Mouse (Mus musculus): ENCODE data around the gene Zfp746.
"Not testable (repeated sequence)": the region's sequence is repeated elsewhere in the genome, so short reads cannot be mapped to it uniquely, and the experiment has no call there.

The Zfp746 gene

DNA sequence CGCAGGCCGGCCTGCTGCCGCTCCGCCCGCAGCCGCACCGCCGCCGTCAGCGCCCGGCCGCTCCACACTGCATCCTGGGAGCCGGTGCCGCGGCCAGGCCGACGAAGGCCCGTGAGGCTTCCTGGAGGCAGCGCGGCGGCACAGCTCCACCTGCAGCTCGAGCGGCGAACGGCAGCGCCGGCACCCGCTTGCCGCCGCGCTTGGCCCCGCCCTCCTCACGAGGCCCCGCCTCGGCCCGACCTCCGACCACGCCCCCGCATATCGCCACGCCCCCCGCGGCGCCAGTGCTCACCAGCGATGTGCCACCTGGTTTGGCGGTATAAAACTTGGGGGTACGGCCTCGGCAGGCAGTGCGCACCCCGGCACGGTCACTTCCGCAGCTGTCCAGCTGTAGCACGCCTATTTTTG, at the start of gene Zfp746:
Gene Zfp746, minus strand, starts transcription at position 123 of the 408 bp plus-strand sequence.
- DNase-seq: peak; percentile 90

- DNase-seq: not testable (repeated sequence)
These were observed 34.7 kb upstream of the Zfp746 start for GRCm38 (mm10) chr6:48121092-48121491.

DNA sequence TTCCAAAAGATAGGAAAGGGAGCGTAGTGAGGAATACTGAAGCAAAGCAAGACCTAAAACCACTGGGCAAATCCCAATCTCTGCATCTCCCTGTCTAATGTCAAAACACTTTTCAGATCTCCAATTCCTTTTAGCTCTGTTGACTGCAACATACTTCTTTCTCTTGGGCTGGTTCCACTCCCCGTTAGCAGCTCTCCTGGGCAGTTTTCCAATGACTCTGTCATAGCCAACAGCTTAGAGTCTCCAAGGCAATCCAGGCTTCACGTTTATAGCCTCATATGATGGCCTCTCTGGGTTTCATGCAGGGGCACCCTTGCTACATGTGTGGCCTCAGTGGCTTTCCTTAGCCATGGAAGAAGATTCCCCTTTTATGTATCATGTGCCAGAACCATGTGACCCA, 29.6 kb upstream of the Zfp746 start:
- DNase-seq: peak; percentile 17

GRCm38 (mm10) chr6:48086957-48087715, 743 bp upstream of the Zfp746 start:
- DNase-seq: no peak

DNA sequence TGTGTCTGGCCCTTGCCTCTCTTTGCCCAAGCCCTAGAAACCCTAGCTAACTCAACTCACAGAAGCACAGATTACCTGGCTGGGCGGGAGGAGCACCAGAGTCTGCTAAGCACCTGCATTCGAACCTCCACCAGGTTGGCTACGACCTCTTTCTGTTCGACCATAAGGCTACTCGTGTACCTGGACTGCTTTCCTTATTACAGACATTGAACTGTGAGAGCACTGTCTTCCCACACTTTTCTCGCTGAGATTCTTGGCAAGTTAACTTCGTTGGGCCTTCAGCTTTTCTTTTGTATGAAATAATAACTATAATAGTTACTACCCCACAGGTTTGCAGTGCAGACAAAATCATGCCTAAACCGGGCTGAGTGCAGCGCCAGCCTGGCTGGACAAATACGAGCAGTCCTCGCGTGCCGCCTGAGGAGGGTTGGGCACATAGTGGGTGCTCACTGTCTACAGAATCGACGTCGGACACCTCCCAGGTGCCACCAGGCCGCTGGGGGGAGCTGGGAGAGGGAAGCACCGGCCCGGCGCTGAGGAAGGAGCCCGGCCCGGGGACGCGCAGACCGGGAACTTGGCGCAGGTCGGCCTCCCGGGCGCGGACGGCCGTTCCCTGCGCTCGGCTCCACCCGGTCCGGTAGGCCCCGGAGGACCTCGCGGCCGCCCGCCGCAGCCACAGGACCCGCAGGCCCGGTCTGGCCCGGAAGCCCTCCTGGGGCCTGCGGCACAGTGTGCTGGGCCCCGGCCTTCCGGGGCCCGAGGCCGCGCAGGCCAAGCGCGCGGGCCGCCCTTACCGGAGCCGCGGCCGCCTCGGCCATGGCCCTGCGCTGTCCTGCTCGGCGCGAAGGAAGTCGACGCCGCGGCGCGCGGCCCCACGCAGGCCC, 630 bp downstream of the Zfp746 start:
- peak; percentile 75 for DNase-seq

GRCm38 (mm10) chr6:48083733-48084191, 2.6 kb downstream of the Zfp746 start:
- DNase-seq: peak; percentile 28

DNA sequence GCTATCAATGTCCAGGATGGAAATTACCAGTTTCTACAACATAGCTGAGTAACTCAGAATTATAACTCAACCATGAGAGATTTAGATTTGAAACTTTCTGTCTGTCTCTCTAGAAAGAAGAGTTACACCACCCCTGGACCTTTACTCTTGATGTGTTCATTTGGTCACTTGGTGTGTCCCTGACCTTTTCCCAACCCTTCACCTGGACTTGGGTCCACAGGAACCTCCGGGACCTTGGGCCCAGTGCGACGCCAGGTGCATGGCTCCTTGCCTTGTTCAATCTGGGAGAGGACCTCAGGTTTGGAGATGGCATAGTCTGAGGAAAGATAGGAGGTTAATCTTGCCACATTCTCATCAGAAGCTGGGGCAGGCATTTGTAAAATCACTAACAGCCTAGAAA, 4.4 kb downstream of the Zfp746 start:
- DNase-seq: no peak

GRCm38 (mm10) chr6:48081021-48081420, 5.4 kb downstream of the Zfp746 start:
- no peak for DNase-seq

DNA sequence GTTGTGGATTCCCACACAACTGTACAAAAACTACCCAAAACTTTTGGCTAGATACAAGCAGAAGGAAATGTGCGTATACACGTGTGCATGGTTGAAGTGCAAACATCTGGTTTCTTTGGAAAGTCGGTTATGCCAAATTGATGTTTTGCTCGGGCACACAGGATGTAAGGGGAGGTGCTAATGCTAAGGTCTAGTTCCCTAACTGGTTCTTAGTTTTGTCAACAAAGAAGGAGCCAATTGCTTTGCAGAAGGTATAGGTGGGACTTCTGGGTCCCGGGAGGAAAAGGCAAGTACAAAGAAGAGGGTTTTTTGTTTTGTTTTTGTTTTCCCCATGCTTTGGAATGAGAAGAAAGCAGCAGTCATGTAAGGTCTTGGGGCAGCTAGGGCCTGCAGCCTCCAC, 13.1 kb downstream of the Zfp746 start:
- DNase-seq: no peak

DNA sequence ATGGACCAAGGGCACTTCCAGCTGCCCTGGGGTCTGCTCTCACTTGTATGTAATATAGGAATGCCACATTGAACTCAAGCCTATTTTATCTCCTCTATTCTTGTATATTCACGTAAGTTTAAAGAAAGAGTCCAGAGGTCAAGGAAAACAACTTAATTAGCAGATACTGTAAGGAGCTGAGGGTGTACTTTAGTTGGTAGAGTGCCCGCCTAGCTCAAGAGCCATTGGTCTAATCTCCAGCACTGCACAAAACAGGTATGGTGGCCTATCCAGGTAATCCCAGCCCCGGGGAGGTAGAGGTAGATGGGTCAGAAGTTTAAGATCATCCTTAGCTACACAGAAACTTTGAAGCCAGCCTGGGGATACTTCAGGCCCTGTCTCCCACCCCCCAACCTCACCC, 18.9 kb downstream of the Zfp746 start:
- DNase-seq: no peak

DNA sequence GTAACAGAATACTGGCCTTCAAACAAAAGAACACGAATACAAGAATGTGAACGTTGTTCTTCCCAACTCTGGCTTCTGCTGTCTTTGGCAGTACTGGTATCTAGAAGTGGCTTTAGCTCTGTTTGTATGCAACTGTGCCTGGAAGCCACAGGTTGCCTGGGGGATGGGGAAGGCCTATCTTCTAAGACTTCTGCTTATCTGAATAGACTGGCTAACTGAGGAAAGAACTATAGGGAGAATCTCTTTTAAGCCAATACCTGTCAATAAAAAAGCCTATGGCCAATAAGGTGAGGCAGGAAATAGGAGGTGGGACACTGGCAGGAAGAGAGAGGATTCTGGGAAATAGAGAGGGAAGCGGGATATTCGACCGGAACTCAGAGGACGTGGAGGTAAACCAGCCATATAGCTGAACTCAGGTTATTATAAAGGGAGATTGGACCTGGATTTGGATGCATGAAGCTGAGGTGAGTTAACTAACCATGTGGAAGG, 20.8 kb downstream of the Zfp746 start:
- DNase-seq: no peak

DNA sequence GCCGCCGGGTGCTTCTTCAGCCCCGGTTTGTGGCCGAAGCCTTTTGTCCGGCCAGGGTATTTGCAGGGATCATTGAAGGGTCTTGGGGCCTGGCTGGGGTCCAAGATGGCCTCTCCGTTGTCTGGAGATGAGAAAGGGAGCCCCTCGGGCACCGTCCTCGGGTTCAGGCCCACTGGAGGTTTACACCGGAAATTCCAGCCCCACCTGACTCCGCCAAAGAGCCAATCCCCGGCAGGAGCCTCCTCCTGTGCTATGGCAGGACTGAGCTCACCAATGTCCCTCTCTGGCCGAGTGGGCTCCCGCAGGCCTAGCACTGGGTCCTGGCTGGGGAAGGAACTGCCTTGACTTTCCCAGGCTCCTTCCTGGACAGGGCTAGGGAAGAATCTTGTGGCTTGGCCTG, 21.9 kb downstream of the Zfp746 start:
- no peak for DNase-seq

DNA sequence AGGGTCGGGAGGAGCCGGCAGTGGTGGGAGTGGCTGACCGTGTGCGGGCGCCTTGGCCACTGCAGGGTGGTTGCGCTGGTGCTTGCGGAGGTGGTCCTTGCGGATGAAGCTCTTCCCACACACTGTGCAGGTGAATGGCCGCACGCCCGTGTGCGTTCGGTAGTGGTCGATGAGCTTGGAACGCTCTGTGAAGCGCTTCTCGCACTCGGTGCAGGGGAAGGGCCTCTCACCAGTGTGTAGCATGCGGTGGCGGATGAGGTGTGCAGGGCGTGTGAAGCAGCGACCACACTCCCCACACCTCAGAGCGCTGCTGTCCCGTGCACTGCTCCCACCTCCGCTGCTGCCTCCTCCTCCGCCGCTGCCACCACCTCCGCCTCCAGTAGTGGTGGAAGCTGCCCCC, 22.5 kb downstream of the Zfp746 start:
- DNase-seq: no peak

DNA sequence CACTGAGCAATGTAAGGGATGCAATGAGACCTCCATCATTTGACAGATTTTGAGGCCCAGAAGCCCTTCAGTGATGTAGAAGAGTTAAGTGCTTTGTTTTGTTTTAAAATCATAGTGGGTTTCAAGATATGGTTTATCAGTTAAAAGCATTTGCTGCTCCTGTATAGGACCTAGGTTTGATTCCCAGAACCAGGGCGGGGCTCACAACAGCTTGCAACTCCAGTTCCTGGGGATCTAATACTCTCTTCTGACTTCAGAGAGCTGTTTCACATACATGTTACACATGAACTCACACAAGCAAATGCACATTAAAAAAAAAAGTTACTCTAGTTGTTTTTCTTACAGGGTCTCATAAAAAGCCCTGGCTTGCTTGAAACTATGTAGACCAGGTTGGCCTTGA, 25.5 kb downstream of the Zfp746 start:
- DNase-seq: no peak

- DNase-seq: no peak
These were observed 26.0 kb downstream of the Zfp746 start for GRCm38 (mm10) chr6:48060421-48060820.

- no peak for DNase-seq
These were observed 34.3 kb downstream of the Zfp746 start for GRCm38 (mm10) chr6:48052136-48052535.

- DNase-seq: no peak
These were observed 34.7 kb downstream of the Zfp746 start for GRCm38 (mm10) chr6:48051666-48052065.

DNA sequence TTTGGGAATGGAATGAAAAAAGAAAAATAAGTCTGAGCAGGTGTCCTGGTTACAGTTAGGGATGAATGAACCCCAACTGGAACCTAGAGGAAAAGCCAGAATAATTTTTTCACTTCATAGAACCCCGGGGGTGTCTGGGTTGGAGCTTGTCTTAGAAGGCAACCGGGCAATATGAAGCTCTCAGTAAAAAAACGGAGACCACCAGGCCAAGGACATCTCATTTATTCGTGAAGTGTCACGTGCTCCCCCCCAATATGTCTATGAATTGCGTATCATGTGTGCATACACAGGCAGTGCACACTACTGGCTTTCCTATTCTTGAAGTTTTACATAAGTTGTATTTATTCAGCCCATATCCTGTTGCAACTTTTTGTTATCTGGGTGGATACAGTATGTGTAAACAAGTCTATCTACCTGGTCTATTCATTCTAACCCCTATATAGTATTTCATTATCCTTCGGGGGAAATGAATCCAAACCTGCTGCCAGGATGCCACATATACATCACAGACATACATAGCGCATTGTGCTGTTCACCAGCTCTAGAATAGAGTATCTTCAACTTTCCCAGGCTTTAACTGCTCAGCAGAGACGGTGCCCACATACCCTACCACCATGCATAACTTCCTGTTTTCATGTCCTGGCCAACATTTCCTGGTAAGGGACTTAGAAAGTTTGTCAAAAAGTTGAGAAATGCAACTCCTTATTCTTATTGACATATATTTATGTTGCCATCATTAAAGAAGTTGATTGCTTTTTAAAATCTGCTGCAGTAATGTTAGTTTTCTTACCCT, 36.9 kb downstream of the Zfp746 start:
- no peak for DNase-seq

DNA sequence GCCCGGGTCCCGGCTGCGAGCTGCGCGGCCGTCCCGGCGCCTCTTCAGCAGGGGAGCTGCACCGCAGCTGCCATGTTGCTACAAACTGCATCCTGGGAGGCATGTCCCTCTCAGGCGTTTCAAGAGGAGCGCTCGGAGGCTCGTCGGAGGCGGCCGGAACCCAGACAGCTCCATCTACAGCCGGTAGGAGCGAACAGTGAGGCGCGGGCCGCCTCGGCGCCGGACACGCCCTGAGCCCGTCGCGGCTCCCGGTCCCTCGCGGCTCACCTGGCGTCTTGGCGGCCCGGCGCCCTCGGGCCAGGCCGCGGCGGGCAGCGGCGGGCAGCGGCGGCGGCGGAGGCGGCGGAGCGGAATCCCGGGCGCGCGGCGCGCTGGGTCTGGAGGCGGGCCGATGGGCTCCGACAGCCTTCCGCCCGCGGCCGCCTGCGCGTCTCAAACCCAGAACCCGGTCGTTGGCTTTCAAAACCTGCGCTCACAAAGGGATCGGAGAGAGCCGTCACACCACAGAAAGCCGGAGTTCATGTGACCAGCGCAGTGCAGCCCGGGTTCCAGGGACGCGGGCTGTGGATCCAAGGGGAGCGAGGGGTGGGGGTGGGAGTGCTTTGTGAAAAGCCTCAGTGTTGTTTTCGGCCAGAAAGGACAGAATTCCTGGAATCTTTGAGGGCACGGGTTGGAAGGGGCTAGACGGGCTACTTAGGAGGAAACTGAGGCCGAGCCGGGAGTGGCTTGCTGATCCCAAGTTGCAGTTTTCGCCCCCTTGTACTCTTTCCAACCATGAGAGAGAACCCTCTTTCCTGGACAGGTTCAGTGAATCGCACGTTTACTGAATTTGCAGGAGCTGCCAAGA, 37.7 kb downstream of the Zfp746 start, which contains the start of gene Zfp777:
Gene Zfp777, minus strand, starts transcription at position 486 of the 847 bp plus-strand sequence.
- DNase-seq: peak; percentile 92

DNA sequence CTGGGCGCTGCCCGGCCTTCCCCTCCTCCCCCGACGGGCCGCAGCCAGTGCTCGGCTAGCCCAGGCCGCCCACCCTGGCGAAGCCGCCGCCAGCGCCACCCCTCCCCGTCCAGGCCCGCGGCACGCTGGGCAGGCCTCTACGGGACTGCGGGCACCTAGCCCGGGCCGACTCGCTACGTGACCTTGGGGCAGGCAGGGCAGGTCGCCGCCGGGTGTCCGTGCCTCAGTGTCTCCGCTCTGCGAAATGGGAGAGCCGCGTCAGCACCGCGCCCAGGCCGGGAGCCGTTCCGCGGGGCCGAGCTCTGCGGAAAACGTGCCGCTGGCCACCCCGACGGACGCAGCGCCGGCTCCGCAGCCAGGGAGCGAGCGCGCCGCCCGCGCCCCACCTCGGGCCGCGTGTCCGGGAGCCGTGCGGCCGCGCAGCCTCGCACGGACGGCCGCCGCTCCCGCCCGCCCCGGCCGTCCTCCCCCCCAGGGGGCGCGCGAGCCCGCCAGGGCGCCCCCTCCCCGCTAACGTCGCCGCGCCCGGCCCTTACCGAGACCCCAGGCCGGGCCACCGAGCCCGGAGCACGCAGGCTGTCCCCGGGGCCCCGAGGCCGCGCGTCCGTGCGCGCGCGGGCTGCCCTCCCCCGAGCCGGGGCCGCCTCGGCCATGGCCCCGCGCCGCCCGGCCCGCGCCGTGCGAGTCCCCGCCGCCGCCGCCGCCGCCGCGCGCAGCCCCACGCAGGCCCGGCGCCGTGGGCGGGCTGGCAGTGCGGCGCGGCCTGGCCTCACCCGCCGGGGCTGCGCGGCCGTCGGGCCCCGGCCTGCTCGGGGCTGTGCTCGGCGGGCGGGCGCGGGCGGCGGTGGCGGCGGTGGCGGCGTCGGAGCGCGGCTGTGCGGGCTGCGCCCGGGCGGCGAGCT, 38.7 kb downstream of the Zfp746 start:
- DNase-seq: peak; percentile 45

DNA sequence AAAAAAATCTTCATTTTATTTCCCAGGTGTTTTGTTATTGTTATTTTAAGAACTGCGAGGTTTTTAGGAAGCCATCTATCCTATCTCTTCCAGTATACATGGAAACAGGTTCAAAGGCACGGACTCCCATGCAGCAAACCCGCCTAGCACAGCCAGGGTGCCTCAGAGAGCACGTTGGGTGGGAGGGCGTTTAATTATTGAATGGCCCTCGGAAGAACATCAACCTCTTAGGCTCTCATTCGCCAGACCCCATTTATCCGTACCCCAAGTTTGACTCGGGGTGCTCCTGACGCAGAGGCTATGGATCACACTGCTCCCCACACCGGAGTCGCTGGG, 39.3 kb downstream of the Zfp746 start:
- DNase-seq: no peak
